Mouse (Mus musculus): ENCODE measurements around the gene Krtap2-4. TPM values are rescaled to one million over a fixed set of nuclear protein-coding genes. Genes with fewer than 3 reads are reported as not detected.
A peak's percentile ranks its signal among the peaks of the same experiment; 100 is the strongest.
"Not testable (repeated sequence)": the region's sequence is repeated elsewhere in the genome, so short reads cannot be mapped to it uniquely, and the experiment has no call there.

Gene Krtap2-4
- polyA plus RNA-seq (2016; fragmentation: Nextera tagmentation; extraction: Ambion mirVana), result not detected in 2 replicates

DNA sequence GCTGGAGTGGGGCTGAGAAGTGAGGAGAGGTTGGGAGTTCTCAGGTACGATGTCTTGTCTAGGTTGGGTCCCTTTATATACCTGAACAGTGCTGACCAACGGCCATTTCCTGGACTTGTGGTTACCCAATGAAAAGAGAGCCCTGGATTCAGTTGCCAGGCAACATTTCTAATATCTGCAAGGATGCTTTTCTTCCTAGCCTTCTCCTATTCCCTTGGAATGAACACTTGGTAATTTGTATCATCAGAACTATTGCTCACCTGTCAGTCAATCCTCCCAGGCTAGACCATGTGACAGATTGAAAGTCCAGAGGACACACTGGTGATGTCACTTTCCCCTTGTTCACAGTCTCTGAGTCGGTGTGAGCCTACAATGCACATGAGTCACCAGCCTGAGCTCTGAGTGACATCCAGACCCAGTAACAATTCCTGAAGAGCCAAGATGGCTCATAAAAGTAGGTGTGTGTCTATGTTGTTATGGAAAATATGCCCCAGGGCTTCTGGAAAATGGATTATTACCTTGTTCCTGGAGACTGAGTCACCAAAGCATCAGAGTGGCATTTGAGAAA is at the start of gene Krtap2-4:
Krtap2-4 (minus strand) TSS at position 51 of the 568 bp plus-strand sequence.
- H3K9ac ChIP-seq (replicated peaks), result no peak within 1 kb of the TSS
- WGBS, result 81% methylated on average over 3 of the region's 3 CpGs
- no peak within 1 kb of the TSS for H3K27ac ChIP-seq (replicated peaks)
- H3K4me3 ChIP-seq, result no peak within 1 kb of the TSS
- H3K4me2 ChIP-seq (replicated peaks), result no peak within 1 kb of the TSS
- ATAC-seq (ENCODE audit: low FRiP score, low read depth), result no peak
- H3K36me3 ChIP-seq, result no peaks in the 10 kb centered on the region
- no peaks in the 10 kb centered on the region for H3K9me3 ChIP-seq
- H3K27me3 ChIP-seq, result no peaks in the 10 kb centered on the region
- no peaks in the 10 kb centered on the region for H3K4me1 ChIP-seq

- Histone ChIP-seq H3K36me3 (no peaks in the 10 kb centered on the region), H3K27ac (replicated peaks) (no peak overlapping the region), H3K4me1 (no peaks in the 10 kb centered on the region), H3K4me3 (no peak overlapping the region), H3K9ac (replicated peaks) (no peak overlapping the region), H3K9me3 (no peaks in the 10 kb centered on the region), H3K27me3 (no peaks in the 10 kb centered on the region), H3K4me2 (replicated peaks) (no peak overlapping the region)
- no peak for ATAC-seq (ENCODE audit: low FRiP score, low read depth)
- WGBS, result 90% methylated on average over 10 of the region's 10 CpGs
Observed at GRCm38 (mm10) chr11:99662802-99663201, 48.2 kb upstream of the Krtap2-4 start.

GRCm38 (mm10) chr11:99659256-99659655 is 44.6 kb upstream of the Krtap2-4 start:
- Histone ChIP-seq H3K4me2 (replicated peaks) (no peak overlapping the region), H3K9ac (replicated peaks) (no peak overlapping the region), H3K36me3 (no peaks in the 10 kb centered on the region), H3K9me3 (no peaks in the 10 kb centered on the region), H3K4me3 (no peak overlapping the region), H3K27me3 (no peaks in the 10 kb centered on the region), H3K27ac (replicated peaks) (no peak overlapping the region), H3K4me1 (no peaks in the 10 kb centered on the region)
- no peak for ATAC-seq (ENCODE audit: low FRiP score, low read depth)
- WGBS, result 87% methylated on average over 4 of the region's 4 CpGs

GRCm38 (mm10) chr11:99658467-99659010 is 43.9 kb upstream of the Krtap2-4 start, which contains the start of gene Gm11563:
Gene Gm11563 (minus strand): TSS chr11:99658960.
- H3K4me2 ChIP-seq (replicated peaks); ATAC-seq (ENCODE audit: low FRiP score, low read depth); H3K9me3 ChIP-seq; H3K4me1 ChIP-seq; H3K27ac ChIP-seq (replicated peaks); H3K4me3 ChIP-seq; H3K36me3 ChIP-seq; H3K9ac ChIP-seq (replicated peaks); H3K27me3 ChIP-seq: not testable (repeated sequence)
- 79% methylated on average over 10 of the region's 10 CpGs for WGBS

DNA sequence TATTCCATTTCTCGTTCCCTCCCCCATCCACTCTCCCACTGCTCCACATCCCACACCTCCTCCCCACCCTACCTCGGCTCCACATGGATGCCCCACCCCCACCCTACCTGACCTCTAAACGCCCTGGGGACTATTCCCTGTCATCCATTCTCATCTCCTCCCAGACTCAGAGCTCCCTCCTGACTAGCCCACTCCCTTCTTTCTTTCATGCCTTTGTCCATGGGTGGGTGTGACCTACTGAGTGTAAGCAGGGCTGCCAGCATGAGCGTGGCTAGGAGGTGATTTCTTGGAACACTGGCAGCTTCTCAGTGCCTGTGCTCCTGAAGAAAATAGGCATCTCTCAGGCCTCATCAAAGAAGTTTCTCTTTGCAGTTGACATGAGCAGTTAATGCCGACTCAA is 42.4 kb upstream of the Krtap2-4 start:
- Histone ChIP-seq H3K9me3 (no peaks in the 10 kb centered on the region), H3K4me2 (replicated peaks) (no peak overlapping the region), H3K27me3 (no peaks in the 10 kb centered on the region), H3K4me1 (no peaks in the 10 kb centered on the region), H3K27ac (replicated peaks) (no peak overlapping the region), H3K36me3 (no peaks in the 10 kb centered on the region), H3K9ac (replicated peaks) (no peak overlapping the region), H3K4me3 (no peak overlapping the region)
- ATAC-seq (ENCODE audit: low FRiP score, low read depth), result no peak
- 60% methylated on average over 5 of the region's 5 CpGs for WGBS

DNA sequence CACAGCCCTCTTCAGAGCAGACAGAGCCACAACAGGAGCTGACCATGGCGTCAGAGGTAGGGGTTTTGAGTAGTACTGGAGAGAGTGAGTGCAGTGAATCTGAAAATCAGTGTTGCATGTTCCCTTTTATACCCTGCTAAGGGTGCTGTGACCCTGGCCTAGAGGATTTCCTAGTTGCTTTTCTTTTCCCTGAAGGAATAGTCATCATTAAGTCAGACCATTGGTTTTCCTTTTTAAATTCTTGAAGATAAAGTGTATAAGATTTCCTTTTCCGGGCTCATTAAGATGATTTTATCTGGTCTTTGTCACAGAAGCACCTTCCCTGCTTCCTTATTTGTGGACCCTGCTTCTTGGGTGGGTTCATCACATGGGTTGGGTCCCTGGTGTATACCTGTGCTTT is 35.5 kb upstream of the Krtap2-4 start, which contains the start of gene Gm11555:
Gm11555 (minus strand) TSS at position 101 of the 400 bp plus-strand sequence.
- H3K27ac ChIP-seq (replicated peaks), result no peak within 1 kb of the TSS
- H3K9me3 ChIP-seq, result no peaks in the 10 kb centered on the region
- H3K36me3 ChIP-seq, result no peaks in the 10 kb centered on the region
- H3K4me3 ChIP-seq, result no peak within 1 kb of the TSS
- 77% methylated on average over 2 of the region's 2 CpGs for WGBS
- no peak within 1 kb of the TSS for H3K9ac ChIP-seq (replicated peaks)
- no peaks in the 10 kb centered on the region for H3K4me1 ChIP-seq
- no peak for ATAC-seq (ENCODE audit: low FRiP score, low read depth)
- H3K27me3 ChIP-seq, result no peaks in the 10 kb centered on the region
- H3K4me2 ChIP-seq (replicated peaks), result no peak within 1 kb of the TSS

GRCm38 (mm10) chr11:99646444-99646843 is 31.8 kb upstream of the Krtap2-4 start:
- H3K4me1 ChIP-seq, result no peaks in the 10 kb centered on the region
- H3K4me2 ChIP-seq (replicated peaks), result no peak overlapping the region
- 87% methylated on average over 15 of the region's 15 CpGs for WGBS
- no peaks in the 10 kb centered on the region for H3K27me3 ChIP-seq
- no peak overlapping the region for H3K9ac ChIP-seq (replicated peaks)
- H3K36me3 ChIP-seq, result no peaks in the 10 kb centered on the region
- no peaks in the 10 kb centered on the region for H3K9me3 ChIP-seq
- no peak overlapping the region for H3K4me3 ChIP-seq
- ATAC-seq (ENCODE audit: low FRiP score, low read depth), result no peak
- no peak overlapping the region for H3K27ac ChIP-seq (replicated peaks)

DNA sequence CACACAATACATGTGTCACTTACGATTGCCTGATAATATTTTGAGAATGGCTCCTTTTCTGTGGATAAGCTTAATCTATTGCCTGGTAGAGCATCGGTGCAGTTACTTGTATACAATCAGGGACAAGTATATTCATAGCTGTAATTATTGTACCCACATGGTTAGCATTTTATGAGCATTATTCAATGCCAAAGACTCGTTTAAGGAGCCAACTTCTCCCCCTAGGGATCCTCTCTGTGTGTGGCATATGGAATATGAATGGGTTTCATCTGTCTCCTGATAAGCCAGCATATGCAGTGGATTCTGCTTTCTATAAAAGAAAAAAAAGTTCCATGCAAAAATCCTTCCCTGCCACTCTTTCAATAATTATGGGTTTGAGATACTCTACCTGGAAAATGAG is 29.7 kb upstream of the Krtap2-4 start:
- Histone ChIP-seq H3K36me3 (no peaks in the 10 kb centered on the region), H3K4me3 (no peak overlapping the region), H3K9me3 (no peaks in the 10 kb centered on the region), H3K9ac (replicated peaks) (no peak overlapping the region), H3K4me1 (no peaks in the 10 kb centered on the region), H3K27ac (replicated peaks) (no peak overlapping the region), H3K27me3 (no peaks in the 10 kb centered on the region), H3K4me2 (replicated peaks) (no peak overlapping the region)
- no peak for ATAC-seq (ENCODE audit: low FRiP score, low read depth)
- 83% methylated on average over 3 of the region's 3 CpGs for WGBS

GRCm38 (mm10) chr11:99643635-99644139 is 29.0 kb upstream of the Krtap2-4 start, which contains the start of gene Krtap4-7:
Gene Krtap4-7 (minus strand): TSS chr11:99644089.
- H3K4me2 ChIP-seq (replicated peaks); H3K4me1 ChIP-seq; ATAC-seq (ENCODE audit: low FRiP score, low read depth); H3K4me3 ChIP-seq; H3K9ac ChIP-seq (replicated peaks); H3K36me3 ChIP-seq; H3K27me3 ChIP-seq; H3K9me3 ChIP-seq: not testable (repeated sequence)
- H3K27ac ChIP-seq (replicated peaks), result 0 out of 2 replicates have a peak within 1 kb of the TSS, but pooled peaks have one; percentile 25
- WGBS, result 84% methylated on average over 9 of the region's 9 CpGs

DNA sequence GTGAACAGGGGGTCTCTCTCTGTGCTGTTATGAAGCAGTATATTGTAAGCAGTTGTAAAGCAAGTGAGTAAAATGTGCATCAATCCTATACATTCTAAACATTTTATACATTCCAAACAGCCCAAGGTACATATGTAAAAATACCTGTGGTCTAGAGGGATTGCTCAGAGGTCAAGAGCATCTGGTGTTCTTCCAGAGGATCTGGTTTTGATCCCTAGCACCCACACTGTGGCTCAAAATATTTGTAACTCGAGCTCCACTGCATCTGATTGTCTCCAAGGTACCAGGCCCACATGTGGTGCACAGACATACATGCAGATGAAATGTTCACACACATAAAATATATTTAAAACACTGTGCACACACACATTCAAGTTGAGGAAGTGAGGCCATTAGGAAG is 26.3 kb upstream of the Krtap2-4 start:
- H3K4me3 ChIP-seq, result no peak overlapping the region
- H3K36me3 ChIP-seq, result no peaks in the 10 kb centered on the region
- ATAC-seq (ENCODE audit: low FRiP score, low read depth), result no peak
- no peak overlapping the region for H3K27ac ChIP-seq (replicated peaks)
- 34% methylated on average over 1 of the region's 1 CpGs for WGBS
- H3K4me1 ChIP-seq, result no peaks in the 10 kb centered on the region
- H3K9me3 ChIP-seq, result no peaks in the 10 kb centered on the region
- no peak overlapping the region for H3K9ac ChIP-seq (replicated peaks)
- H3K4me2 ChIP-seq (replicated peaks), result no peak overlapping the region
- H3K27me3 ChIP-seq, result no peaks in the 10 kb centered on the region

- H3K4me1 ChIP-seq, result 0 out of 2 replicates have a peak, but pooled peaks cover 2% of the 10 kb centered on the region
- H3K9ac ChIP-seq (replicated peaks), result no peak overlapping the region
- no peak overlapping the region for H3K4me2 ChIP-seq (replicated peaks)
- no peaks in the 10 kb centered on the region for H3K36me3 ChIP-seq
- ATAC-seq (ENCODE audit: low FRiP score, low read depth), result no peak
- H3K27me3 ChIP-seq, result no peaks in the 10 kb centered on the region
- no peak overlapping the region for H3K4me3 ChIP-seq
- no peak overlapping the region for H3K27ac ChIP-seq (replicated peaks)
- WGBS, result 93% methylated on average over 1 of the region's 1 CpGs
- H3K9me3 ChIP-seq, result no peaks in the 10 kb centered on the region
Observed at GRCm38 (mm10) chr11:99637086-99637485, 22.4 kb upstream of the Krtap2-4 start.

DNA sequence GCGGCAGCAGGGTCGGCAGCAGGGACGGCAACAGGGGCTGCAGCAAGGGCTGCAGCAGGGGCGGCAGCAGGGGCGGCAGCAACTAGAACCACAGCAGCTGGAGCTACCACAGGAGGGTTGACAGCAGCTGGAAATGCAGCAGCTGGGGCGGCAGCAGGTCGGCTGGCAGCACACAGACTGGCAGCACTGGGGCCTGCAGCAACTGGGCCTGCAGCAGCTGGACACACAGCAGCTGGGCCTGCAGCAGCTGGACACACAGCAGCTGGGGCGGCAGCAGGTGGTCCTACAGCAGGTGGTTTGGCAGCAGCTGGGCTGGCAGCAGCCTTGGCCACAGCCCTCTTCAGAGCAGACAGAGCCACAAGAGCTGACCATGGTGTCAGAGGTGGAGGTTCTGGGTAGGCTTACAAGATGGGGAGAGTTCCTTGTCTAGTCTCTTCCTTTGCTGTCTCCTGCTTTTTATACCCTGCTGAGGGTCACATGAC is 20.0 kb upstream of the Krtap2-4 start, which contains the start of gene Krtap4-2:
Krtap4-2 (minus strand) TSS at position 432 of the 482 bp plus-strand sequence.
- Histone ChIP-seq H3K36me3 (no peaks in the 10 kb centered on the region), H3K4me3 (no peak within 1 kb of the TSS), H3K27me3 (no peaks in the 10 kb centered on the region), H3K4me2 (replicated peaks) (no peak within 1 kb of the TSS), H3K27ac (replicated peaks) (no peak within 1 kb of the TSS), H3K4me1 (0 out of 2 replicates have a peak, but pooled peaks cover 2% of the 10 kb centered on the region), H3K9me3 (no peaks in the 10 kb centered on the region), H3K9ac (replicated peaks) (no peak within 1 kb of the TSS)
- ATAC-seq (ENCODE audit: low FRiP score, low read depth), result no peak
- 35% methylated on average over 8 of the region's 8 CpGs for WGBS
